Mouse (Mus musculus): ENCODE results near the gene Dedd2.

Dedd2 gene

GRCm38 (mm10) chr7:25179606-25180161 is 40.7 kb downstream of the Dedd2 start, which contains the start of gene Pou2f2:
Gene Pou2f2, minus strand, starts transcription at chr7:25179726.
- peak in 1 of 2 experiments; percentile 30 for DNase-seq (ENCODE audit: low spot score in 2 of 2)

GRCm38 (mm10) chr7:25178787-25179605 is 41.4 kb downstream of the Dedd2 start:
- DNase-seq (ENCODE audit: low spot score in 2 of 2) = no peak

- DNase-seq (ENCODE audit: low spot score in 2 of 2) = no peak
These were observed 42.1 kb downstream of the Dedd2 start for GRCm38 (mm10) chr7:25178317-25178716.

- DNase-seq (ENCODE audit: low spot score in 2 of 2) = no peak
These were observed 46.1 kb downstream of the Dedd2 start for GRCm38 (mm10) chr7:25174343-25174742.

- DNase-seq (ENCODE audit: low spot score in 2 of 2) = no peak
These were observed 47.7 kb downstream of the Dedd2 start for GRCm38 (mm10) chr7:25172669-25173068.

GRCm38 (mm10) chr7:25170583-25170982 is 49.8 kb downstream of the Dedd2 start:
- DNase-seq (ENCODE audit: low spot score in 2 of 2) = no peak

- DNase-seq (ENCODE audit: low spot score in 2 of 2) = no peak
These were observed 54.3 kb downstream of the Dedd2 start for GRCm38 (mm10) chr7:25166106-25166505.

GRCm38 (mm10) chr7:25156158-25156648 is 64.2 kb downstream of the Dedd2 start:
- DNase-seq (ENCODE audit: low spot score in 2 of 2) = no peak

- peak; percentile 45 to 53 for DNase-seq (ENCODE audit: low spot score in 2 of 2)
These were observed 64.8 kb downstream of the Dedd2 start for GRCm38 (mm10) chr7:25155469-25156157.

- peak in 1 of 2 experiments; percentile 29 for DNase-seq (ENCODE audit: low spot score in 2 of 2)
These were observed 65.8 kb downstream of the Dedd2 start for GRCm38 (mm10) chr7:25154648-25155047.

GRCm38 (mm10) chr7:25153841-25154240 is 66.6 kb downstream of the Dedd2 start:
- no peak for DNase-seq (ENCODE audit: low spot score in 2 of 2)

- no peak for DNase-seq (ENCODE audit: low spot score in 2 of 2)
These were observed 68.4 kb downstream of the Dedd2 start for GRCm38 (mm10) chr7:25151916-25152556.

GRCm38 (mm10) chr7:25151009-25151408 is 69.4 kb downstream of the Dedd2 start:
- DNase-seq (ENCODE audit: low spot score in 2 of 2) = no peak

- no peak for DNase-seq (ENCODE audit: low spot score in 2 of 2)
These were observed 70.2 kb downstream of the Dedd2 start for GRCm38 (mm10) chr7:25150151-25150663.

Data from spleen, postnatal 14 days (tissue).